Mouse (Mus musculus) monocyte, adult 5-6 weeks (primary cell): ENCODE results near the gene Il1b. TPM values are rescaled to one million over a fixed set of nuclear protein-coding genes. Genes with fewer than 3 reads are reported as not detected.

Experiments used
- ATAC-seq: fragments of 153-309, 156-312 bp; replicated peaks from 2 replicates; pipeline ENCODE4 v1.8.0; 2017; ENCODE audit warnings: mild to moderate bottlenecking; ENCODE audit not compliant: low TSS enrichment, insufficient number of reproducible peaks, severe bottlenecking, poor library complexity, low FRiP score
- total RNA-seq: library from RNA; stranded (forward); fragments of 200-1000, 200-491, 200-594 nt; gene quantifications from 3 replicates; pipeline ENCODE4 v1.2.3, GENCODE M21; 2017

Il1b gene
- total RNA-seq, 1 experiment from 2014 or later = 238 TPM

DNA sequence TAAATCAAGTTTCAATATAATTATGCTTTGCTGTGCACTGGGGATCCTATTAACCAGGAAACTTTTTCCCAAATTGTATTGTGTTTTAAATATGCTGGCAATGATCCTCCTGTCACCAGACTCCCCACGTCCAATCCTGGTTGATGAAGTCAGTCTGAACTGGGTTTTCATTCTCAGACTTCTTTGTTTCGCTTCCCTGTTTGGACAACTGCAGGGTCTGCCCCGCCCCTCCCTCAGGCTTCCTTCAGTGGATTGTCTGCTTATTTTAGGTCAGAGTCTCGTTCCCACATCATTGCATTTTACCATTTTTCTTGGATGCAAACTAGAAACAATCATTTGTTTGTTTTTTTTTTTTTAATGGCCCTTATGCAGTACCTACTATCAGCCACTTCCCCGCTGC is 9.3 kb upstream of the Il1b start:
- peak; percentile 83 for ATAC-seq

DNA sequence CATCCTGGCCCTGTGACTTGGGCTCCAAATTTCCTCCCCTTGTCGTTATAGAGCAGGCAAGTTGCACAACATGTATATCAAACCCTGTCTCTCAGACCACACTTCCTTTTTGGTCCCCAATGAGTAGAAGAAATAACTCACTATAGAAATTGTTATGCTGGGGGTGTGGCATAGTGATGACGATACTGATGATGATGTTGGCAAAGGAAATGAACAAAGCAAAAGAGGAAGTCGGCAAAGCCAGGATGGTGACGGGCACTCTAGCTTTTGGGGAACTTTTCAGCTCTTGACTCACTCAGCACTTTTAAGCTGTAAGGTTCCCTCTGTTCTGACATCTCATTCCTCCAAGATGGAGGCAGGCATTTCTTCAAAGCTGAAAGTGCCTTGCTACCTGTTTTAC is 2.4 kb upstream of the Il1b start:
- peak; percentile 94 for ATAC-seq

GRCm38 (mm10) chr2:129369615-129370014 is 1.3 kb downstream of the Il1b start:
- ATAC-seq = no peak

- ATAC-seq = no peak
Observed at GRCm38 (mm10) chr2:129368795-129369194, 2.1 kb downstream of the Il1b start.

- ATAC-seq = no peak
Observed at GRCm38 (mm10) chr2:129368106-129368505, 2.8 kb downstream of the Il1b start.

- ATAC-seq = no peak
Observed at GRCm38 (mm10) chr2:129367246-129367645, 3.7 kb downstream of the Il1b start.

DNA sequence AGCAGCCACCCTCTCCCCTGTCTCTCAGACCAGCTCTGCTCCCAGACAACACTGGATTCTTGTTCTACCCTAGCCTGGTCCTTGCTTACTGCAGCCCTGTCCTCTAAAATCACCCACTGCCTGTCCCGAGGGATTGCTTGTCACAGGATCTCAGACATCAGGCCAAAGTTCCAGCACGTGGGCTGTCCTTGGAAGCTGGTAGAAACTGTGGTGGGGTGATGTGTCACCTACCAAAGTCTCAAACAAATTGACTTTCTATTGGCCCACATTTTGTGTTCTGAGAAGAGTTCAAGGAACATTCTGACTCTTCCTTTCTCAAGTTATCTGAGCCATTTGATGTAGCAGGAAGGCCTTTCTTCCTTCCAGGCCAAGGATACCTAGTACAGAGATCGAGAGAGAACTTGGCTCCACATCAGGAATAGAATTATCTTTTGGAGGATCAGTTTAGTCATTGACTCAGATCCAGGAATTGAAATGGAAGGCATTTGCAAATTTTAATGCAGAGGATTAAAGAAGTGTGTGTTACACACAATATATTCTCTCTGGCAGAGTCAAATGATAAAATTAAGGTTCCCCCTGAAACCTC is 9.9 kb downstream of the Il1b start:
- no peak for ATAC-seq

GRCm38 (mm10) chr2:129360197-129360596 is 10.7 kb downstream of the Il1b start:
- peak; percentile 89 for ATAC-seq

DNA sequence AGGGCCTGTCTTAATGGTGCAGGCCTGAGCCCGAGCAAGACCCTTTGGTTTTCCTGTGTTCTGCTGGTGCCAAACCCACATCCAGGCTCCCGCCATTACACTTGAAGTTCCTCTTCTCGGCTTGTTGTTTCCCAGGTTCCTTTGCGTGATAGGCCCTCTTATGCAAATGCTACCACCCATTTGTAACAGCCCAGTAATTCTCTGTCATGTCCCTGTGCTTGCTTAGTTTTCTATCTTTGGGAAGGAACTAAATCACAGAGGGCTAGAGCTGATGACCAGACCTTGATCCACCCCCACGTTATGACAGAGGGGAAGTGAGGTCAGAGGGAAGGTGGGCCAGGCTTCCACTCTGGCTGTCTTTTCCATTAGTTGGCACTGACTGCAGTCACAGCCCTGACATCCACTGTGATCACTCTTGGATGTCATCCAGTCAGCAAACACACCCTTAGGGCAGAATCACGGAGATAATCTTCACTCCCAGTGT is 32.8 kb downstream of the Il1b start:
- peak; percentile 90 for ATAC-seq

DNA sequence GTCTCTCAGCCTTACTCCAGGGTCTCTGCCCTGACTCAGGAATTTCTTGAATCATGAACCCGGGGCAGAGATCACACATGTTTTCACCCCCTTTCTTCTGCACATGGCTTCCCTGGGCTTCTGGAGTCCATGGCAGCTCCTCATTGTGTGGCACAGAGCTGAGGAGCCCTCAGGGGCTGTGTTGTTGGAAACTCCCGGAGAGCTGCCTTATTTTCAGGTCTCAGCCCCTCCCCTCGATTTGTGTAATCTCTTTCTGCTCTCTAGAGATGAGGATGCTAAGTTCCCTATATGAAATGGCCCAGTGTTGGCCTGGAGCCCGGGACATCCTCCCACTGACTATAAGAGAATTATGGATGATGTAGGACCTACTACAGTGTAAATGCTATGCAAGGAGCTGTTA is 37.5 kb downstream of the Il1b start:
- no peak for ATAC-seq

GRCm38 (mm10) chr2:129330540-129330939 is 40.4 kb downstream of the Il1b start:
- ATAC-seq = no peak

DNA sequence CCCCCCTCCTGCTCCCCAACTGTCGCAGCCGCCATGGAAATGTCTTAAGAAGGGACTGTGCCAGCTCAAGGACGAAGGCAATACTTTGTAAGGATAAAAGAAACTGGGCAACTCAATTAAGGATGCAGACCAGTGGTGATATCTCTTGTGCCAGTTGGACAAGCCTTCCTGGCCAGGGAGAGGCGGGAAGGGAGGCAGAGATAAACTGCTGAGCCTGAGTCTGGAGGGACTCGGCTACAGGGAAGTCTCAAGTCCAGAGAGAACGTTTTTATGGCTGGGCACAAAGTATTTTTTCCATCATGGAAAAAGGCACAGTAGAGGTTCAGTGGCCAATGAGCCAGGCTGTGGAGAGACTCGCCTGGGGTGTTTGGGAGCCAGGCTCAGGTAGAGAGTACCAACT is 40.9 kb downstream of the Il1b start:
- ATAC-seq = no peak

DNA sequence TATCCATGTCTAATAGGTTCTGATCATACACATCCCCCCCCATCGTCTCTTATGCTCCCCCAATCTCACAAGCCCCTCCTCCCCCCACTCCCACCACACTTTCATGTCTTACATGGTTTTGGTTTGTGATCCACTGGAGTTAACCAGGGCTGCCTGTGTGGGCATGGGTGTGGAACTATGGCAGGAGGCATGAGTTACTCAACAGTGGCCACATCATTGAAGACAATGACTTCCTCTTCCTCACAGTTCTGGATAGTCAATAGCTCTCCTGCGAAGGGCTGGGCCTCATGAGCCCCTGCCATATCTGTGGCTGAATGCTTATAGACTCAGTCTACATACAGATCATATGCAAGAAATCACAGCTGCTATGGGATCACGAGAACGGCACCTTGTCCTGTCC is 42.7 kb downstream of the Il1b start:
- ATAC-seq = peak; percentile 92

DNA sequence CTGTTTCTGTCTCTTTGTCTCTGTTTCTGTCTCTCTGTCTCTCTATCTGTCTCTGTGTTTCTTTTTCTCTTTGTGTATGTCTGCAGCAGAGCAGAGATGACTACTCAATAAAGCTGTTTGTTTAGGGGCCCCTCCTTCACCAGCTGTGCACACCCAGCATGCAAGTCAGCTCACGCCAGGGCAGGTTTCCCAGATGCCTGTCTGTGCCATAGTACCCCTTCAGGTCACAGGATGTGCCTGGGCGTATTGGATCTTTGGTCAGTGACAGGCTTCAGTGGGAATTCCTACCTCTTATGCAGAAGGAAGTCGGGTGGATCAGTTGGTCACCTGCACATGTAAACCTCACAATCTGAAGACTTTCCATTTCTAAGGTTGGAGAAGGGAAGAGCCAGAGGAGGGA is 46.7 kb downstream of the Il1b start:
- no peak for ATAC-seq

DNA sequence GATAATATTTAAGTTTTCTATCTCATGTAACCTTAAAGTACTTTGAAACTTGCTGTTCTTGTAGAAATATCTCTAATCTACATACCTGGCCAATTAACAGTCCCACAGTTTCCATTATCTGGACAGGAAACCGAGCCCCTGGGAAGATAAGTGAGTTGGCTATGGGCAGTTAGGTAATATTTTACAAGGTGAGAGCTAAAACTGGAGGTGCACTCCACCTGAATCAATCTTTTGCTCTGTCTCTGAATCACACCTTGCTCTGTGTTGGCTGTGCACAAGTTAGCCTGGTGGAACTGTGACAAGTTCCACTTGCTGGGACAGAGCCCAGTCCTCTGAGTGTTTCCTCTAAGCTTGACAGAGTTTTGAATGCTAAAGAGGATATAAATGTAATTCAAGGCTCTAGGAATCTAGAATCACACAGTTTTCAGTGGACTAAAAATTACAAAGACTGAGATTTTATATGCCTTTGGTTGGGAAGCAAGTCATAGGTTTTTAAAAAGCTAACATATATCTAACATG is 48.8 kb downstream of the Il1b start:
- ATAC-seq = no peak

GRCm38 (mm10) chr2:129320033-129320605 is 50.8 kb downstream of the Il1b start:
- ATAC-seq = peak; percentile 57

GRCm38 (mm10) chr2:129315831-129316230 is 55.1 kb downstream of the Il1b start:
- ATAC-seq = peak; percentile 88

- no peak for ATAC-seq
Observed at GRCm38 (mm10) chr2:129314880-129315279, 56.1 kb downstream of the Il1b start.
